Mouse (Mus musculus): ENCODE results near the gene Upb1. TPM values are rescaled to one million over a fixed set of nuclear protein-coding genes. Genes with fewer than 3 reads are reported as not detected.
"Not testable (repeated sequence)": the region's sequence is repeated elsewhere in the genome, so short reads cannot be mapped to it uniquely, and the experiment has no call there.

Upb1 gene
- total RNA-seq, 2 experiments from 2014 or later: 0.41 to 0.58 TPM

- peak in 1 of 2 experiments; percentile 54 for DNase-seq (ENCODE audit: low spot score in 2 of 2)
Observed at GRCm38 (mm10) chr10:75451036-75451786, 50.3 kb downstream of the Upb1 start.

GRCm38 (mm10) chr10:75456061-75456831 lies 55.3 kb downstream of the Upb1 start:
- not testable (repeated sequence) for DNase-seq (ENCODE audit: low spot score in 2 of 2)

DNA sequence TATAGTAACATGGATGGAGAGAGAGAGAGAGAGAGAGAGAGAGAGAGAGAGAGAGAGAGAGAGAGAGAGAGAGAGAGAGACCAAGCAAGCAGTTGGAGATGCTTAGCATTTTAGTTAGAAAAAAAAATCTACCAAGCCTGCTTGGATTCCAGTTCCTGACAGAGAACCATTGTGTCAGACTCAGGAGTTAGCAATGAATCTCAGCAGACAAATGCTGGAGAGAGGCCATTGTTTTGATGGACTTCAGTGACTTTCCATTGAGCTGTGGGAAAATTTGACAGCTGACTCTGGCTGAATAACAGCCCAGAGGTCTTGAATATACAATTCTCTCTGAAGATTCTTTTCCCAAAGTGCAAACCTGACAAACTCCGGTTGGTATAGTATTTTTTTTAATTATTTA lies 56.9 kb downstream of the Upb1 start:
- no peak for DNase-seq (ENCODE audit: low spot score in 2 of 2)

GRCm38 (mm10) chr10:75458329-75458728 lies 57.4 kb downstream of the Upb1 start:
- DNase-seq (ENCODE audit: low spot score in 2 of 2): no peak

GRCm38 (mm10) chr10:75462728-75463127 lies 61.8 kb downstream of the Upb1 start:
- no peak for DNase-seq (ENCODE audit: low spot score in 2 of 2)

DNA sequence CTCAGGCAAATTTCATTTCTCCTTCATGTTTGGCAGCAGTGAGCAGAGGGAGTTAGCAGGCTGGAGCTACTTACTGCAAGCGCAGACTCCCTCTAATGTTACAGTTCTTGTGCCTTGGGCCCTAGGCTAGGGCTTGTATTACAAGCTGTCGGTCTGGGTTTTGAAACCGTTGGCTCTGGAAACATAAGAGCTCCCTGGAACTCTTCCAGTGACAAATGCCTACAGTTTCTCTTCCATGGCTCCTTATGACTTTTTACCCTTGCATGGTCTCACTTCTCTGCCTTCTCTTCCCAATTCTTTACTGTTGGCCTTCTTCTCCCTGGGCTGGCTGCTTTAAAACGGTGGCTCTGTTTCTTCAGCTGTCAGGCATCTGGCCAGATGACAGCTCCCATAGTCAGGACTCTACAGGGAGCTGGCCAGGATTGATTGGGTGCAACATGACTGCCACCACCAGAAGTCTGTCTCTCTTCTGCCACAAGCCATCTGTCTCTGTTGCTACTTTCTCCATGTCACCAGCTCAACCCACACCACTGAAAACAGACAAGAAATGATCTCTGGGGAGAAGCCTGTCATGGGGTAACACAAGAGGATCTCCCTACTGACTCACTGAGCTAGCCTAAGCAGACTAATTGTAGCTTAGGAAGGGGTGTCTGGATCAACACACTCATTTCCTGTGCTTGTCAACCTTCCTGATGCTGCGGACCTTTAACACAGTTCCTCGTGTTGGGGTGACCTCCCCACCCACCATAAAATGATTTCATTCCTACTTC lies 65.1 kb downstream of the Upb1 start:
- peak; percentile 25 to 49 for DNase-seq (ENCODE audit: low spot score in 2 of 2)

GRCm38 (mm10) chr10:75473411-75473810 lies 72.5 kb downstream of the Upb1 start:
- DNase-seq (ENCODE audit: low spot score in 2 of 2): no peak

GRCm38 (mm10) chr10:75474571-75474970 lies 73.7 kb downstream of the Upb1 start:
- no peak for DNase-seq (ENCODE audit: low spot score in 2 of 2)

- not testable (repeated sequence) for DNase-seq (ENCODE audit: low spot score in 2 of 2)
Observed at GRCm38 (mm10) chr10:75475139-75475850, 74.4 kb downstream of the Upb1 start.

- DNase-seq (ENCODE audit: low spot score in 2 of 2): no peak
Observed at GRCm38 (mm10) chr10:75477034-75477433, 76.1 kb downstream of the Upb1 start.

- DNase-seq (ENCODE audit: low spot score in 2 of 2): no peak
Observed at GRCm38 (mm10) chr10:75479955-75480354, 79.0 kb downstream of the Upb1 start.

GRCm38 (mm10) chr10:75481703-75482102 lies 80.8 kb downstream of the Upb1 start:
- no peak for DNase-seq (ENCODE audit: low spot score in 2 of 2)

DNA sequence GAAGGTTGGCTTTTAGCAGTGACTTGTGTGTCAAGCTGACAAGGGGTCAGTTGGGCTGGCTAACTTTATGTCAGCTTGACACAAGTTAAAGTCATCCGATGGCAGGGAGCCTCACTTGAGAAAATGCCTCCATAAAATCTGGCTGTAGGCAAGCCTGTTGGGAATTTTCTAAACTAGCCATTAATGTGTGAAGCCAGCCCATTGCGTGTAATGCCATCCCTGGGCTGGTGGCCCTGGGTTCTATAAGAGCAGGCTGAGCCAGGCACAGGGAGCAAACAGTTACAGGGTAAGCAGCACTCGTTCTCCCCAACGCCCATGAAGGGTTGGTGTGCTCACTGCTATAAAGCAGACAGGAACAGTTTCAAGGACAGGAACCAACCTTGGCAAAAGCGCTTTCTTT lies 81.4 kb downstream of the Upb1 start:
- DNase-seq (ENCODE audit: low spot score in 2 of 2): no peak

GRCm38 (mm10) chr10:75482919-75483483 lies 82.1 kb downstream of the Upb1 start:
- DNase-seq (ENCODE audit: low spot score in 2 of 2): no peak

DNA sequence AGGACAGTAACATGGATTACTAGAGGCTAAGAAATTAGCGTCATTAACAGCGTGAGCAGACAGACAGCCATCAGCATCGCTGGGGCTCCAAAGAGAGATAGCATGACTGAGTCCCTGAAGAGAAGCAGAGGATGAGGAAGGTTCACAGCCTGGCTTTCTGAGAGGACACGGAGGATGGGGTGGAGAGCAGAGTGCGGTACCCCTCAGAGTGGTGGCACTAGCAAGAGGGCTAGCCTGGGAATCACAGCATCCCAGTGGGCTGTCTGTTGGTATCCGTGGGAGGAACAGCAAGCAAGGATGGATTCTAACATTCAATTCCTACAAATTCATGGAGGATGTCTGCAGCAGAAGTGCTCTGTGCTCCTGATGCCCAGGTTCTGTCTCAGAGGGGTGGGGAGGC lies 83.2 kb downstream of the Upb1 start:
- DNase-seq (ENCODE audit: low spot score in 2 of 2): no peak

- no peak for DNase-seq (ENCODE audit: low spot score in 2 of 2)
Observed at GRCm38 (mm10) chr10:75484767-75485166, 83.9 kb downstream of the Upb1 start.

- DNase-seq (ENCODE audit: low spot score in 2 of 2): peak; percentile 85 to 88
Observed at GRCm38 (mm10) chr10:75486086-75486979, 85.4 kb downstream of the Upb1 start.

GRCm38 (mm10) chr10:75487131-75487530 lies 86.2 kb downstream of the Upb1 start:
- no peak for DNase-seq (ENCODE audit: low spot score in 2 of 2)

DNA sequence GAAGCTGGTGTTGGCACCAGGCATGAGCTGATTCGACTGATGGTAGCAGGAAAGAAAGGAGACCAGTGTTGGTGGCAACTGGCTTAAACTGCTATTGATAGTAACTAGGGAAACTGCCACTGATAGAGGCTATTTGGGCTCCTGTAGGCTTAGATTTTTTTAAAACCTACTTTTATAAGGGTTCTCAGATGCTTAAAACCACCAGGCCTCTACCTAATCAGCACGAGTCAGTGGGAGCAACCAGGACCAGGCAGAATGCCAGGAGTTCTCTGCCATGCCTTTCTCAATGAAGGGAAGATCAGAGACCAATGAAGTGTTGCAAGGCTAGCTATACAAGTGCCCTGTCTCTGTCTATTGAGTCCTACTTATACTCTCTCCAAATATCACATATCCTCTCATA lies 88.6 kb downstream of the Upb1 start:
- no peak for DNase-seq (ENCODE audit: low spot score in 2 of 2)

GRCm38 (mm10) chr10:75490731-75491130 lies 89.8 kb downstream of the Upb1 start:
- DNase-seq (ENCODE audit: low spot score in 2 of 2): no peak

Measured in layer of hippocampus, postnatal 10 days (tissue).